Mouse (Mus musculus) MEL (cell line): ENCODE data around the gene Apoc4. TPM values are rescaled to one million over a fixed set of nuclear protein-coding genes. Genes with fewer than 3 reads are reported as not detected.

Source experiments
- DNase-seq: peaks from one replicate; pipeline ENCODE4 v3.0.0; 2011; ENCODE audit warnings: low read depth, low spot score
- H3K27ac ChIP-seq: 2 replicates; pipeline ENCODE4 v1.5.1; 2012; ENCODE audit warnings: low read depth, mild to moderate bottlenecking, control low read depth, low read length, moderate library complexity; ENCODE audit not compliant: control insufficient read depth
- H3K27me3 ChIP-seq, 2 experiments: fragments of 150-350 bp in 1 of 2; sonication (generic) in 1 of 2; 2 replicates each; pipeline ENCODE4 v1.6.1; 2012; ENCODE audit warnings: low read length in 2 of 2, mild to moderate bottlenecking in 2 of 2, improper control_type of control experiment in 1 of 2, moderate library complexity in 1 of 2; ENCODE audit not compliant: insufficient read depth in 2 of 2, control insufficient read depth in 1 of 2
- H3K36me3 ChIP-seq, 2 experiments: 2 replicates each; pipeline ENCODE4 v1.6.1; 2012 to 2014; ENCODE audit warnings: low read length in 2 of 2, improper control_type of control experiment in 1 of 2, inconsistent platforms in 1 of 2, mild to moderate bottlenecking in 1 of 2; ENCODE audit not compliant: insufficient read depth in 2 of 2, control insufficient read depth in 1 of 2
- H3K4me1 ChIP-seq, 2 experiments: fragments of 150-350 bp in 1 of 2; sonication (generic) in 1 of 2; 2 replicates each; pipeline ENCODE4 v1.6.1; 2012; ENCODE audit warnings: low read length in 2 of 2, improper control_type of control experiment in 1 of 2, mild to moderate bottlenecking in 1 of 2; ENCODE audit not compliant: insufficient read depth in 2 of 2, control insufficient read depth in 1 of 2
- H3K4me3 ChIP-seq, 2 experiments: fragments of 150-350 bp in 1 of 2; sonication (generic) in 1 of 2; 2 replicates each; pipeline ENCODE4 v1.5.1; 2012; ENCODE audit warnings: low read depth in 2 of 2, low read length in 2 of 2, mild to moderate bottlenecking in 2 of 2, moderate library complexity in 2 of 2, control low read depth in 1 of 2, improper control_type of control experiment in 1 of 2; ENCODE audit not compliant: control insufficient read depth in 1 of 2, insufficient read depth in 1 of 2
- H3K79me2 ChIP-seq: 2 replicates; pipeline ENCODE4 v1.6.1; 2012; ENCODE audit warnings: mild to moderate bottlenecking, low read length, moderate library complexity; ENCODE audit not compliant: control insufficient read depth, poor library complexity, insufficient read depth
- H3K9ac ChIP-seq: 2 replicates; pipeline ENCODE4 v1.6.1; 2012; ENCODE audit warnings: low read depth, mild to moderate bottlenecking, control low read depth, low read length, moderate library complexity; ENCODE audit not compliant: control insufficient read depth, poor library complexity, severe bottlenecking
- H3K9me3 ChIP-seq: fragments of 150-350 bp; sonication (generic); replicated peaks from 2 replicates; pipeline ENCODE4 v1.6.1; 2012; ENCODE audit warnings: mild to moderate bottlenecking, low read length, improper control_type of control experiment, moderate library complexity; ENCODE audit not compliant: insufficient read depth
- BHLHE40 ChIP-seq: IDR thresholded peaks from 2 replicates; pipeline ENCODE4 v1.6.1; 2012; ENCODE audit warnings: low read depth, mild to moderate bottlenecking, inconsistent platforms, low read length, improper control_type of control experiment, borderline replicate concordance
- CHD1 ChIP-seq: IDR thresholded peaks from 2 replicates; pipeline ENCODE4 v1.6.1; 2012; ENCODE audit warnings: low read depth, mild to moderate bottlenecking, inconsistent platforms, low read length, improper control_type of control experiment
- CHD2 ChIP-seq: IDR thresholded peaks from 2 replicates; pipeline ENCODE4 v1.6.1; 2011; ENCODE audit warnings: low read length, improper control_type of control experiment
- E2F4 ChIP-seq: IDR thresholded peaks from 2 replicates; pipeline ENCODE4 v1.6.1; 2011; ENCODE audit warnings: low read depth, low read length, improper control_type of control experiment, borderline replicate concordance
- ELF1 ChIP-seq: IDR thresholded peaks from 2 replicates; pipeline ENCODE4 v1.6.1; 2014; ENCODE audit warnings: low read depth, mild to moderate bottlenecking, inconsistent platforms, low read length, improper control_type of control experiment, moderate library complexity
- ETS1 ChIP-seq: IDR thresholded peaks from 2 replicates; pipeline ENCODE4 v1.6.1; 2012; ENCODE audit warnings: low read depth, mild to moderate bottlenecking, inconsistent platforms, low read length, improper control_type of control experiment, moderate library complexity
- HCFC1 ChIP-seq: IDR thresholded peaks from 2 replicates; pipeline ENCODE4 v1.6.1; 2012; ENCODE audit warnings: low read depth, mild to moderate bottlenecking, inconsistent platforms, low read length, improper control_type of control experiment, moderate library complexity
- JUND ChIP-seq: IDR thresholded peaks from 2 replicates; pipeline ENCODE4 v1.6.1; 2011; ENCODE audit warnings: low read depth, mild to moderate bottlenecking, improper control_type of control experiment, low read length
- MAFK ChIP-seq: IDR thresholded peaks from 2 replicates; pipeline ENCODE4 v1.6.1; 2011; ENCODE audit warnings: low read depth, mild to moderate bottlenecking, low read length, improper control_type of control experiment, borderline replicate concordance
- MAX ChIP-seq: IDR thresholded peaks from 2 replicates; pipeline ENCODE4 v1.6.1; 2011; ENCODE audit warnings: low read length, improper control_type of control experiment
- MAZ ChIP-seq: IDR thresholded peaks from 2 replicates; pipeline ENCODE4 v1.6.1; 2012; ENCODE audit warnings: low read depth, mild to moderate bottlenecking, inconsistent platforms, low read length, improper control_type of control experiment
- MEF2A ChIP-seq: IDR thresholded peaks from 2 replicates; pipeline ENCODE4 v1.6.1; 2014; ENCODE audit warnings: low read depth, mild to moderate bottlenecking, inconsistent platforms, low read length, improper control_type of control experiment; ENCODE audit not compliant: poor library complexity, insufficient replicate concordance, severe bottlenecking; ENCODE audit errors: extremely low read depth
- NELFE ChIP-seq: IDR thresholded peaks from 2 replicates; pipeline ENCODE4 v1.6.1; 2011; ENCODE audit warnings: low read depth, low read length, improper control_type of control experiment
- NRF1 ChIP-seq: IDR thresholded peaks from 2 replicates; pipeline ENCODE4 v1.6.1; 2014; ENCODE audit warnings: low read depth, mild to moderate bottlenecking, inconsistent platforms, low read length, improper control_type of control experiment, moderate library complexity; ENCODE audit not compliant: poor library complexity, insufficient read depth, severe bottlenecking
- POLR2A ChIP-seq, 2 experiments: IDR thresholded peaks; 2 replicates each; pipeline ENCODE4 v1.6.1; 2011 to 2012; ENCODE audit warnings: low read length in 2 of 2, mild to moderate bottlenecking in 2 of 2, control low read depth in 1 of 2, improper control_type of control experiment in 1 of 2, low read depth in 1 of 2, moderate library complexity in 1 of 2; ENCODE audit not compliant: control insufficient read depth in 1 of 2, insufficient read depth in 1 of 2, poor library complexity in 1 of 2
- RAD21 ChIP-seq: IDR thresholded peaks from 2 replicates; pipeline ENCODE4 v1.6.1; 2011; ENCODE audit warnings: mild to moderate bottlenecking, low read depth, low read length, improper control_type of control experiment
- SIN3A ChIP-seq: IDR thresholded peaks from 2 replicates; pipeline ENCODE4 v1.6.1; 2012; ENCODE audit warnings: low read length, improper control_type of control experiment, inconsistent platforms
- SMC3 ChIP-seq: IDR thresholded peaks from 2 replicates; pipeline ENCODE4 v1.6.1; 2011; ENCODE audit warnings: low read depth, low read length, improper control_type of control experiment
- TAL1 ChIP-seq: IDR thresholded peaks from 2 replicates; pipeline ENCODE4 v1.6.1; 2012; ENCODE audit warnings: mild to moderate bottlenecking, inconsistent platforms, low read length, moderate library complexity, mixed read lengths
- UBTF ChIP-seq: IDR thresholded peaks from 2 replicates; pipeline ENCODE4 v1.6.1; 2012; ENCODE audit warnings: low read depth, mild to moderate bottlenecking, inconsistent platforms, low read length, improper control_type of control experiment, moderate library complexity, borderline replicate concordance; ENCODE audit not compliant: insufficient read depth
- USF1 ChIP-seq: IDR thresholded peaks from 2 replicates; pipeline ENCODE4 v1.6.1; 2014; ENCODE audit warnings: low read depth, mild to moderate bottlenecking, inconsistent platforms, low read length, improper control_type of control experiment, moderate library complexity
- USF2 ChIP-seq, 2 experiments: IDR thresholded peaks; 2 replicates each; pipeline ENCODE4 v1.6.1; 2011 to 2012; ENCODE audit warnings: improper control_type of control experiment in 2 of 2, low read length in 2 of 2, borderline replicate concordance in 1 of 2, inconsistent platforms in 1 of 2, low read depth in 1 of 2, mild to moderate bottlenecking in 1 of 2; ENCODE audit not compliant: insufficient read depth in 1 of 2
- ZKSCAN1 ChIP-seq: IDR thresholded peaks from 2 replicates; pipeline ENCODE4 v1.6.1; 2012; ENCODE audit warnings: low read depth, mild to moderate bottlenecking, inconsistent platforms, low read length, improper control_type of control experiment, moderate library complexity
- ZMIZ1 ChIP-seq: IDR thresholded peaks from 2 replicates; pipeline ENCODE4 v1.6.1; 2012; ENCODE audit warnings: low read depth, mild to moderate bottlenecking, inconsistent platforms, low read length, improper control_type of control experiment, moderate library complexity
- ZNF384 ChIP-seq: IDR thresholded peaks from 2 replicates; pipeline ENCODE4 v1.6.1; 2012; ENCODE audit warnings: low read depth, mild to moderate bottlenecking, inconsistent platforms, low read length, improper control_type of control experiment
- polyA plus RNA-seq, 2 experiments: library from polyadenylated mRNA; stranded (reverse) in 1 of 2; unstranded in 1 of 2; fragments of >175 nt in 1 of 2; fragments of >200 nt in 1 of 2; gene quantifications; 2 replicates each; pipeline versions ENCODE4 v1.2.1 to v1.2.4; 2012; ENCODE audit warnings: low replicate concordance in 2 of 2, low read depth in 1 of 2; ENCODE audit not compliant: insufficient read length in 2 of 2, insufficient read depth in 1 of 2, missing spikeins in 1 of 2
- total RNA-seq: library from RNA; depleted of rRNA; stranded (reverse); fragments of 300-350 nt; gene quantifications from 2 replicates; pipeline ENCODE4 v1.2.3, GENCODE M21; 2012

Apoc4 gene
- total and polyA plus RNA-seq, 3 experiments: not detected

- no peaks in the 10 kb centered on the region for H3K27me3 ChIP-seq
- no peak for TF ChIP-seq CHD1
- TF ChIP-seq NRF1: peak; percentile 52
- no peak for TF ChIP-seq UBTF
- peak; percentile 77; the same call in 1 of the 2 replicates for TF ChIP-seq MAX
- TF ChIP-seq CHD2: peak; percentile 32; the same call in 1 of the 2 replicates
- no peak for TF ChIP-seq ZNF384
- peak; percentile 51 to 88; a peak in 3 of 4 replicates for TF ChIP-seq USF2 (IDR thresholded peaks at IDR 0.05; ENCODE audit: borderline replicate concordance in 1 of 2, insufficient read depth in 1 of 2, low read depth in 1 of 2, low read length in 2 of 2)
- TF ChIP-seq E2F4: no peak
- no peak for TF ChIP-seq JUND
- no peak for TF ChIP-seq MAFK
- no peak for TF ChIP-seq MEF2A
- peak; percentile 87 for TF ChIP-seq SIN3A
- peak; percentile 90 for TF ChIP-seq BHLHE40
- peak; percentile 97 for TF ChIP-seq USF1
- TF ChIP-seq SMC3: no peak
- TF ChIP-seq RAD21: no peak
- TF ChIP-seq TAL1: no peak
- TF ChIP-seq ETS1: peak; percentile 58
- TF ChIP-seq POLR2A (IDR thresholded peaks at IDR 0.05; ENCODE audit: control insufficient read depth in 1 of 2, insufficient read depth in 1 of 2, low read depth in 1 of 2, low read length in 2 of 2, poor library complexity in 1 of 2): 0 out of 4 replicates have a peak, but pooled peaks of 1 of the 2 experiments have one; percentile 25
- TF ChIP-seq ELF1: no peak
- peak; percentile 85; the same call in 1 of the 2 replicates for TF ChIP-seq MAZ
- TF ChIP-seq ZMIZ1: no peak
- TF ChIP-seq HCFC1: 0 out of 2 replicates have a peak, but pooled peaks have one; percentile 36
- peak; percentile 41; the same call in 1 of the 2 replicates for TF ChIP-seq NELFE
- TF ChIP-seq ZKSCAN1: no peak
- peak within 1 kb of the TSS; percentile 77 to 97 for H3K4me3 ChIP-seq
- peak within 1 kb of the TSS; percentile 66 for H3K27ac ChIP-seq
- H3K36me3 ChIP-seq: peaks cover 0 to 12% of the 10 kb centered on the region in 2 experiments; a peak in 2 of 4 replicates
- DNase-seq: peak; percentile 90
- H3K9ac ChIP-seq: peak within 1 kb of the TSS; percentile 78
- H3K4me1 ChIP-seq: peaks cover 4 to 15% of the 10 kb centered on the region in 2 experiments
- H3K79me2 ChIP-seq: no peaks in the 10 kb centered on the region; the same call in 1 of the 2 replicates
- H3K9me3 ChIP-seq: no peaks in the 10 kb centered on the region
Observed at GRCm38 (mm10) chr7:19629361-19629734, 51.9 kb downstream of the Apoc4 start, which contains the start of gene Relb. TSS of gene Relb (minus strand) at chr7:19629438.
